22 mouse cellular contexts compared by ENCODE assay signal in the genomic region with DNA sequence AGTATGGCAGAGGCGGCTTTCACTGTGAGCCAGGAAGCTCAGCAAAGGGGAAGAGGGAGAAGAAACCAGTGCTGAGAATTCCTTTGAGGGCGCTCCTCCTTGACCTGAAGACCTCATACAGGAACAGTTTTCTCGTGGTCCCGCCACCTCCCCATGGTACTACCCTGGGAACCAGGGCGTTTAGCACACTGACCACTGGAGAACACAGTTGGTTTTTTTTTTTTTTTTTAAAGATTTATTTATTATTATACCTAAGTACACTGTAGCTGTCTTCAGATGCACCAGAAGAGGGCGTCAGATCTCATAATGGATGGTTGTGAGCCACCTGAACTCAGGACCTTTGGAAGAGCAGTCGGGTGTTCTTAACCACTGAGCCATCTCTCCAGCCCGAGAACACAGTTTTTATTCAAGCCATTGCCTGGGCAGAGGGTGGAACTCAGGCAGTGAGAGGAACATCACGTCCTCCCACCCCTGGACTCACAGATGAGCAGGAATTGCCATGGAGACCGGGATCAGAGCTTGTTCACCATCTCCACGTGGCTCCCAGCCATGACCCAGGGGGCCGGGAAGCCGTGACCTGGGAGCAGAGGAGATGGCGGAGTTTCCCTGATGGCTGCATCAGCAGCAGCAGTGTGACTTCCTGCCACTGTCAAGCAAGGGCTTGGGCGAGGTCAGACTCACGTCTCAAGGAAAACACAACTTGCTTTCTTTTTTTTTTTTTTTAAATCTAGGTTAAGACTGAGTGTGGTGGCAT. TPM values are rescaled to one million over a fixed set of nuclear protein-coding genes. Genes with fewer than 3 reads are reported as not detected.
DNase-seq lines count a peak whose midpoint lies in the region; ATAC-seq and TF ChIP-seq lines count a peak whose summit lies in the region.
"Had no signal": no experiment of that assay in that cellular context is flagged by ENCODE, and none has a peak within 500 bp of the region (broad histone marks: within the 10 kb centered on the region; RNA-seq: fewer than 3 reads in every experiment).

No protein-coding gene starts in this region.

- peak in 1 of 2 experiments; percentile 24 for DNase-seq in heart, adult 2 months
- DNase-seq in thymus, postnatal 4 days = peak; percentile 30
- no peak for DNase-seq in thymus, postnatal 14 days
- DNase-seq in T-cell, adult 2 months (ENCODE audit: low spot score) = peak; percentile 36
- no peak for DNase-seq in hindbrain, embryonic 14.5 days (ENCODE audit: low spot score)
- no peak for DNase-seq in urinary bladder, postnatal 36 days (ENCODE audit: low spot score in 2 of 2)
- DNase-seq: cerebellum, postnatal 14 days; heart, postnatal 10 days; retina, postnatal 1 day had no signal

- TF ChIP-seq POLR2A in heart, adult 2 months (IDR thresholded peaks at IDR 0.05; ENCODE audit: insufficient read depth, low read depth, low read length) = no peak

- peak; percentile 43 for TF ChIP-seq CTCF in heart, adult 2 months (IDR thresholded peaks at IDR 0.05)

- H3K4me2 ChIP-seq in heart, embryonic 12.5 days = no peak overlapping the region
- no peak overlapping the region for H3K4me2 ChIP-seq in hindbrain, embryonic 14.5 days (replicated peaks)
- H3K4me2 ChIP-seq: embryonic facial prominence, embryonic 13.5 days; lung, embryonic 15.5 days; neural tube, embryonic 15.5 days had no signal

- TF ChIP-seq EP300 in heart, adult 2 months (IDR thresholded peaks at IDR 0.05; ENCODE audit: insufficient read depth, low read depth, low read length) = no peak

- no peaks in the 10 kb centered on the region for H3K36me3 ChIP-seq in heart, adult 2 months (ENCODE audit: control insufficient read depth, insufficient read depth, low read length)
- H3K36me3 ChIP-seq in heart, embryonic 12.5 days = no peaks in the 10 kb centered on the region
- H3K36me3 ChIP-seq in hindbrain, embryonic 14.5 days (replicated peaks; ENCODE audit: control insufficient read depth, insufficient read depth) = no peaks in the 10 kb centered on the region
- H3K36me3 ChIP-seq: embryonic facial prominence, embryonic 13.5 days; forebrain, embryonic 10.5 days; G1E; lung, embryonic 15.5 days; neural tube, embryonic 15.5 days had no signal

- H3K9ac ChIP-seq in heart, adult 2 months (ENCODE audit: low read depth, low read length) = no peak overlapping the region
- no peak overlapping the region for H3K9ac ChIP-seq in heart, embryonic 12.5 days
- H3K9ac ChIP-seq in hindbrain, embryonic 14.5 days = no peak overlapping the region
- H3K9ac ChIP-seq: embryonic facial prominence, embryonic 13.5 days; lung, embryonic 15.5 days; neural tube, embryonic 15.5 days had no signal

- no peaks in the 10 kb centered on the region for H3K27me3 ChIP-seq in heart, adult 2 months (ENCODE audit: control insufficient read depth, insufficient read depth, low read length)
- no peaks in the 10 kb centered on the region; the same call in 1 of the 2 replicates for H3K27me3 ChIP-seq in heart, embryonic 12.5 days (replicated peaks)
- H3K27me3 ChIP-seq in hindbrain, embryonic 14.5 days (ENCODE audit: control insufficient read depth, insufficient read depth, low read length) = no peaks in the 10 kb centered on the region
- H3K27me3 ChIP-seq: embryonic facial prominence, embryonic 13.5 days; lung, embryonic 15.5 days; neural tube, embryonic 15.5 days had no signal

- no peak overlapping the region for H3K27ac ChIP-seq in heart, adult 2 months
- no peak overlapping the region for H3K27ac ChIP-seq in heart, embryonic 12.5 days (ENCODE audit: poor library complexity, severe bottlenecking)
- no peak overlapping the region for H3K27ac ChIP-seq in hindbrain, embryonic 14.5 days
- H3K27ac ChIP-seq: embryonic facial prominence, embryonic 13.5 days; forebrain, embryonic 10.5 days; hindbrain, postnatal 0 days; kidney, postnatal 0 days; left cerebral cortex, adult 2 months; lung, embryonic 15.5 days; neural tube, embryonic 15.5 days had no signal

- intact Hi-C loops in heart, adult 2 months (cut with DNase I) = no loop called here

- no peaks in the 10 kb centered on the region for H3K9me3 ChIP-seq in heart, embryonic 12.5 days (replicated peaks)
- H3K9me3 ChIP-seq in hindbrain, embryonic 14.5 days (ENCODE audit: control insufficient read depth, low read length) = no peaks in the 10 kb centered on the region
- H3K9me3 ChIP-seq: embryonic facial prominence, embryonic 13.5 days; forebrain, embryonic 10.5 days; G1E; lung, embryonic 15.5 days; megakaryocyte, embryonic 14.5 days; neural tube, embryonic 15.5 days had no signal

- H3K79me2 ChIP-seq in heart, adult 2 months (replicated peaks; ENCODE audit: control insufficient read depth, insufficient read depth, low read length) = no peaks in the 10 kb centered on the region

- ATAC-seq in heart, embryonic 12.5 days (ENCODE audit: insufficient number of reproducible peaks, low FRiP score) = no peak
- ATAC-seq in hindbrain, embryonic 14.5 days (ENCODE audit: low FRiP score) = no peak
- ATAC-seq: hindbrain, postnatal 0 days had no signal

- no peak overlapping the region for H3K4me3 ChIP-seq in heart, adult 2 months
- no peak overlapping the region for H3K4me3 ChIP-seq in heart, embryonic 12.5 days
- no peak overlapping the region for H3K4me3 ChIP-seq in hindbrain, embryonic 14.5 days (replicated peaks; ENCODE audit: low read length)
- H3K4me3 ChIP-seq: embryonic facial prominence, embryonic 13.5 days; forebrain, embryonic 10.5 days; left cerebral cortex, adult 2 months; lung, embryonic 15.5 days; megakaryocyte, embryonic 14.5 days; neural tube, embryonic 15.5 days had no signal

- H3K4me1 ChIP-seq in heart, adult 2 months (ENCODE audit: control insufficient read depth, insufficient read depth, low read length) = no peaks in the 10 kb centered on the region
- H3K4me1 ChIP-seq in heart, embryonic 12.5 days (replicated peaks) = peaks cover 5% of the 10 kb centered on the region; the same call in 1 of the 2 replicates
- no peaks in the 10 kb centered on the region for H3K4me1 ChIP-seq in hindbrain, embryonic 14.5 days (replicated peaks; ENCODE audit: control insufficient read depth, insufficient read depth, low read length)
- H3K4me1 ChIP-seq: neural tube, embryonic 15.5 days had no signal

- 49% methylated on average over 16 of the region's 16 CpGs for WGBS in heart, adult 2 months
- 58% methylated on average over 16 of the region's 16 CpGs for WGBS in heart, embryonic 12.5 days
- 61% methylated on average over 16 of the region's 16 CpGs for WGBS in hindbrain, embryonic 14.5 days

RNA-seq across cellular contexts. Expression of gene Mip, which starts 3.9 kb away (rescaled TPM):
- not detected for total RNA-seq in heart, adult 2 months (2021)
- polyA plus RNA-seq in heart, adult 2 months (2012; rRNA removed) = not detected in 2 replicates
- polyA plus RNA-seq in heart, embryonic 12.5 days (2016; fragmentation: Nextera tagmentation; extraction: Ambion mirVana) = not detected in 2 replicates
- polyA plus RNA-seq in hindbrain, embryonic 14.5 days (2014; fragmentation: Nextera tagmentation; extraction: Ambion mirVana) = 0.21 TPM in 1 of 2 replicates, not detected in the other
- total RNA-seq: heart, adult 18-20 months; heart, postnatal 10 days; left cerebral cortex, adult 2 months had no signal
- polyA plus RNA-seq: frontal cortex, adult 2 months; hindbrain, postnatal 0 days; kidney, postnatal 0 days; lung, embryonic 15.5 days; midbrain, postnatal 0 days; neural tube, embryonic 15.5 days had no signal

RNA-seq across cellular contexts. Expression of gene Spryd4, which starts 10.1 kb away (rescaled TPM):
- 10 to 100 TPM; 35.0 to 37.5 TPM for total RNA-seq in heart, adult 2 months (2021)
- 32.1 and 48.4 TPM in 2 replicates for polyA plus RNA-seq in heart, adult 2 months (2012; rRNA removed)
- polyA plus RNA-seq in heart, embryonic 12.5 days (2016; fragmentation: Nextera tagmentation; extraction: Ambion mirVana) = 35.7 and 36.4 TPM in 2 replicates
- 22.4 and 23.2 TPM in 2 replicates for polyA plus RNA-seq in hindbrain, embryonic 14.5 days (2014; fragmentation: Nextera tagmentation; extraction: Ambion mirVana)

RNA-seq across cellular contexts. Expression of gene Timeless, which starts 10.2 kb away (rescaled TPM):
- 1 to 10 TPM; 6.5 to 7.6 TPM for total RNA-seq in heart, adult 2 months (2021)
- polyA plus RNA-seq in heart, adult 2 months (2012; rRNA removed) = 5.7 and 9.6 TPM in 2 replicates
- polyA plus RNA-seq in heart, embryonic 12.5 days (2016; fragmentation: Nextera tagmentation; extraction: Ambion mirVana) = 37.6 and 44.5 TPM in 2 replicates
- polyA plus RNA-seq in hindbrain, embryonic 14.5 days (2014; fragmentation: Nextera tagmentation; extraction: Ambion mirVana) = 15.4 and 16.7 TPM in 2 replicates

RNA-seq across cellular contexts. Expression of gene Gls2, which starts 27.5 kb away (rescaled TPM):
- under 1 TPM; 0.75 to 0.78 TPM for total RNA-seq in heart, adult 2 months (2021)
- polyA plus RNA-seq in heart, adult 2 months (2012; rRNA removed) = 1.00 and 1.4 TPM in 2 replicates
- polyA plus RNA-seq in heart, embryonic 12.5 days (2016; fragmentation: Nextera tagmentation; extraction: Ambion mirVana) = 0.47 and 1.7 TPM in 2 replicates
- 1.7 and 1.9 TPM in 2 replicates for polyA plus RNA-seq in hindbrain, embryonic 14.5 days (2014; fragmentation: Nextera tagmentation; extraction: Ambion mirVana)

RNA-seq across cellular contexts. Expression of gene Apon, which starts 32.2 kb away (rescaled TPM):
- total RNA-seq in heart, adult 2 months (2021) = not detected
- polyA plus RNA-seq in heart, adult 2 months (2012; rRNA removed) = 0.18 TPM in 1 of 2 replicates, not detected in the other
- 0.20 and 0.31 TPM in 2 replicates for polyA plus RNA-seq in heart, embryonic 12.5 days (2016; fragmentation: Nextera tagmentation; extraction: Ambion mirVana)
- 0.19 TPM in 1 of 2 replicates, not detected in the other for polyA plus RNA-seq in hindbrain, embryonic 14.5 days (2014; fragmentation: Nextera tagmentation; extraction: Ambion mirVana)
- total RNA-seq: heart, adult 18-20 months; hindbrain, postnatal 0 days; left cerebral cortex, adult 2 months; midbrain, postnatal 0 days had no signal
- polyA plus RNA-seq: frontal cortex, adult 2 months; G1E; hindbrain, postnatal 0 days; midbrain, postnatal 0 days; neural tube, embryonic 15.5 days had no signal

Comparison
In these comparisons a context has a peak if more than half of its experiments do, and no peak if none do; other contexts are left out.
1. DNase-seq: peak in thymus, postnatal 4 days (single experiment) and T-cell, adult 2 months (single experiment); none in thymus, postnatal 14 days (single experiment), hindbrain, embryonic 14.5 days (single experiment) and urinary bladder, postnatal 36 days (0 of 2).